Mouse (Mus musculus) liver, embryonic 11.5 days (tissue): Measurements from ENCODE around the gene Commd1. TPM values are rescaled to one million over a fixed set of nuclear protein-coding genes. Genes with fewer than 3 reads are reported as not detected.
A peak's percentile ranks its signal among the peaks of the same experiment; 100 is the strongest.

Experiments used
- ATAC-seq: fragments of 200-750 bp; cut with Nextera tagmentation; replicated peaks from 2 replicates; pipeline ENCODE4 v1.8.0; 2017; ENCODE audit warnings: moderate number of reproducible peaks, mild to moderate bottlenecking, moderate TSS enrichment, moderate library complexity; ENCODE audit not compliant: low FRiP score
- DNase-seq: peaks from one replicate; pipeline ENCODE4 v3.0.0-alpha.2; 2017; ENCODE audit warnings: low spot score
- H3K27ac ChIP-seq: fragments of 300-500 bp; sonication (generic); 2 replicates; pipeline ENCODE4 v1.5.1; 2014; ENCODE audit warnings: mild to moderate bottlenecking, low read depth, low read length, control low read depth
- H3K27me3 ChIP-seq: fragments of 300-500 bp; sonication (generic); replicated peaks from 2 replicates; pipeline ENCODE4 v1.6.1; 2014; ENCODE audit warnings: low read length, mixed read lengths; ENCODE audit not compliant: control insufficient read depth, insufficient read depth
- H3K36me3 ChIP-seq: fragments of 300-500 bp; sonication (generic); 2 replicates; pipeline ENCODE4 v1.6.1; 2014; ENCODE audit warnings: mild to moderate bottlenecking, low read length, moderate library complexity, mixed read lengths; ENCODE audit not compliant: control insufficient read depth, insufficient read depth
- H3K4me1 ChIP-seq: fragments of 300-500 bp; sonication (generic); replicated peaks from 2 replicates; pipeline ENCODE4 v1.6.1; 2014; ENCODE audit warnings: low read length, mixed read lengths; ENCODE audit not compliant: control insufficient read depth, insufficient read depth
- H3K4me2 ChIP-seq: fragments of 300-500 bp; sonication (generic); 2 replicates; pipeline ENCODE4 v1.6.1; 2014; ENCODE audit warnings: mild to moderate bottlenecking, control low read depth, moderate library complexity
- H3K4me3 ChIP-seq: fragments of 300-500 bp; sonication (generic); 2 replicates; pipeline ENCODE4 v1.5.1; 2014; ENCODE audit warnings: low read depth, low read length, control low read depth
- H3K9ac ChIP-seq: fragments of 300-500 bp; sonication (generic); 2 replicates; pipeline ENCODE4 v1.6.1; 2014; ENCODE audit warnings: low read depth, low read length, control low read depth
- H3K9me3 ChIP-seq: fragments of 300-500 bp; sonication (generic); 2 replicates; pipeline ENCODE4 v1.6.1; 2016; ENCODE audit warnings: low read length, inconsistent platforms, mixed read lengths; ENCODE audit not compliant: control insufficient read depth
- WGBS: fragments of 180-500 bp; shearing (Covaris S2); extraction: QIAGEN DNeasy Blood & Tissue Kit; methylation state at CpG from one replicate; pipeline ENCODE4 v1.1.7; 2014; 5-methylcytosine and 5-hydroxymethylcytosine counted together
- polyA plus RNA-seq: library from polyadenylated mRNA; unstranded; fragments of >200 nt; fragmentation: Nextera tagmentation; extraction: Ambion mirVana; gene quantifications from 2 replicates; pipeline ENCODE4 v1.2.1, GENCODE M21; 2014

Gene Commd1
- polyA plus RNA-seq, 1 experiment from 2014 or later, result 333 TPM

DNA sequence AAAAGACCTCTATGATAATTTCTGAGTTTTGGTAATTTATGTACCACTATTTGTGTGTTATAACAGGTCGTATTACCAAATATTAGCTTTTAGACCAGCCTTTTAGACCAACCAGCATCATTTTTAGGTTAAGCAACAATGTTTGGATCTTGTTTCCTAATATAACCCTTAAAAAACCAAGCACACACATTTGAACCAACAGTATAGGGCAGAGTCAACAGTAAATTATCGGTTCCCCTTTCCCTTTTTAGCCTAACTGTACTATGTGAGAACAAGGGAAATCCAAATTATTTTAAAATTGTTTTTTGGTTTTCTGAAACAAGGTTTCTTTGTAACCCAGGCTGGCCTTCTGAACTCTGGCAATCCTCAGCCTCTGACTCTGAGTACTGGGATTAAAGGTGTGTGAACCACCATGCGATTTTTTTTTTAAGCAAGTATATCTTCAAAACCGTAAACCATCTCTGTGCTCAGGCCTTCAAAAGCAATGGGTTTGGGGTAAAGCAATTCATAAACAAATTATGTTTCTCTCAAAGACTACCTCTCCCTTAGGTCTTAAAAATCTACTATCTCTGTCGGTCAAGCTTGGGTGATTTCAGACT, 125.0 kb downstream of the Commd1 start:
- no peaks in the 10 kb centered on the region; the same call in none of the 2 replicates for H3K27me3 ChIP-seq
- H3K4me2 ChIP-seq, result peak overlapping the region; percentile 98
- peak overlapping the region; percentile 84 for H3K4me3 ChIP-seq
- H3K9ac ChIP-seq, result no peak overlapping the region
- peaks cover 19% of the 10 kb centered on the region for H3K4me1 ChIP-seq
- WGBS, result 76% methylated on average over 5 of the region's 5 CpGs
- ATAC-seq (no peak), DNase-seq (no peak)
- H3K9me3 ChIP-seq, result no peaks in the 10 kb centered on the region
- H3K27ac ChIP-seq, result no peak overlapping the region
- no peaks in the 10 kb centered on the region for H3K36me3 ChIP-seq

GRCm38 (mm10) chr11:22856371-22856965, 125.7 kb downstream of the Commd1 start:
- no peak for ATAC-seq
- no peak for DNase-seq
- Histone ChIP-seq H3K4me3 (no peak overlapping the region), H3K9me3 (no peaks in the 10 kb centered on the region), H3K27ac (no peak overlapping the region), H3K4me2 (peak overlapping the region; percentile 98), H3K9ac (no peak overlapping the region), H3K4me1 (peaks cover 21% of the 10 kb centered on the region), H3K36me3 (no peaks in the 10 kb centered on the region), H3K27me3 (no peaks in the 10 kb centered on the region; the same call in none of the 2 replicates)
- WGBS, result 81% methylated on average over 3 of the region's 3 CpGs

- DNase-seq (no peak), ATAC-seq (no peak)
- H3K27ac ChIP-seq, result no peak overlapping the region
- no peak overlapping the region for H3K4me2 ChIP-seq
- H3K4me3 ChIP-seq, result no peak overlapping the region
- H3K27me3 ChIP-seq, result no peaks in the 10 kb centered on the region; the same call in 1 of the 2 replicates
- H3K4me1 ChIP-seq, result peaks cover 29% of the 10 kb centered on the region
- no peaks in the 10 kb centered on the region for H3K36me3 ChIP-seq
- no peak overlapping the region for H3K9ac ChIP-seq
- H3K9me3 ChIP-seq, result no peaks in the 10 kb centered on the region
- WGBS, result 62% methylated on average over 4 of the region's 4 CpGs
These were observed 127.6 kb downstream of the Commd1 start for GRCm38 (mm10) chr11:22854571-22854970.

DNA sequence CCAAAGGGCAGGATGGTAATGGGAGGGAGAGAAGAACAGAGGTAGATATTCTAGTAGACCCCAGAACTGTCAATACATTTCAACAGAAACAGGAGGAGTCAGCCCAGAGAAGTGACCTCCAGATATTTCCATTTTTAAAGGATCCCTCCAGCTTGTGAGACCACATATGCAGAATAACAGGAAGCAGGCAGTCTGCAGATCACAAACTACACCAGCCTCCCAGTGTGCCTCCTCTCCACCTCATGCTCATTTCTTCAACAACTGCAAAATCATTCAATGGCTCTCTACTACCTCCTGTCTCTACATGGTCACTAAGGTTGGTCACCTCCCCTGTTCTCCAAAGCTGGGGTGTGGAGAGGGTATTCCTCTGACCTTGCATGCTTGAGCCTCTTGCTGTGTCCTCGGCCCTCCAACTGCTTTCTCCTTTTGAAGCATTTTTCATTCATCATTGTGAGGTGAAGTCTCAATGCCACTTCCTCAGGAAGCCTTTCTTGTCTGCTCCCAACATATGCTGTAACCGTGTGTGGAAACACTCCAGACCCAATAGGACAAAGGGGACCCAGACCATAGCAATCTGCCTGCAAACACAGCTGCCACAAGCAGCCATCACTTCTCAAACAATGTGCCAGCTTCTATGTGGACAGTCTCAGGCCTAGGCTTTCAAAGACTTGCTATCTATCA, 128.6 kb downstream of the Commd1 start:
- H3K4me3 ChIP-seq, result no peak overlapping the region
- H3K9me3 ChIP-seq, result no peaks in the 10 kb centered on the region
- H3K4me2 ChIP-seq, result no peak overlapping the region
- DNase-seq (no peak), ATAC-seq (no peak)
- peaks cover 39% of the 10 kb centered on the region for H3K4me1 ChIP-seq
- 47% methylated on average over 2 of the region's 2 CpGs for WGBS
- no peak overlapping the region for H3K27ac ChIP-seq
- no peaks in the 10 kb centered on the region for H3K36me3 ChIP-seq
- H3K9ac ChIP-seq, result no peak overlapping the region
- H3K27me3 ChIP-seq, result no peaks in the 10 kb centered on the region; the same call in 1 of the 2 replicates

GRCm38 (mm10) chr11:22852510-22852909, 129.7 kb downstream of the Commd1 start:
- Histone ChIP-seq H3K9me3 (no peaks in the 10 kb centered on the region), H3K9ac (no peak overlapping the region), H3K4me1 (peaks cover 46% of the 10 kb centered on the region), H3K4me3 (no peak overlapping the region), H3K4me2 (no peak overlapping the region), H3K27me3 (no peaks in the 10 kb centered on the region; the same call in 1 of the 2 replicates), H3K27ac (no peak overlapping the region), H3K36me3 (no peaks in the 10 kb centered on the region)
- 57% methylated on average over 1 of the region's 1 CpGs for WGBS
- ATAC-seq (no peak), DNase-seq (no peak)

- Histone ChIP-seq H3K27me3 (no peaks in the 10 kb centered on the region), H3K36me3 (no peaks in the 10 kb centered on the region), H3K4me3 (no peak overlapping the region), H3K9ac (no peak overlapping the region), H3K4me2 (no peak overlapping the region), H3K27ac (no peak overlapping the region), H3K9me3 (no peaks in the 10 kb centered on the region), H3K4me1 (peaks cover 57% of the 10 kb centered on the region)
- ATAC-seq (no peak), DNase-seq (no peak)
- 34% methylated on average over 4 of the region's 4 CpGs for WGBS
These were observed 130.8 kb downstream of the Commd1 start for GRCm38 (mm10) chr11:22851416-22851815.

GRCm38 (mm10) chr11:22850077-22850476, 132.1 kb downstream of the Commd1 start:
- no peak overlapping the region for H3K9ac ChIP-seq
- H3K27me3 ChIP-seq, result no peaks in the 10 kb centered on the region
- WGBS, result 61% methylated on average over 4 of the region's 4 CpGs

GRCm38 (mm10) chr11:22848649-22849195, 133.5 kb downstream of the Commd1 start:
- 55% methylated on average over 5 of the region's 5 CpGs for WGBS
- Histone ChIP-seq H3K4me2 (peak overlapping the region; percentile 30), H3K4me1 (peaks cover 77% of the 10 kb centered on the region), H3K27me3 (no peaks in the 10 kb centered on the region), H3K27ac (peak overlapping the region; percentile 50; the same call in 1 of the 2 replicates), H3K4me3 (no peak overlapping the region), H3K9ac (no peak overlapping the region), H3K9me3 (no peaks in the 10 kb centered on the region), H3K36me3 (no peaks in the 10 kb centered on the region)
- no peak for ATAC-seq
- DNase-seq, result no peak

More at GRCm38 (mm10) chr11:22850077-22850476, 132.1 kb downstream of the Commd1 start:
- DNase-seq, result no peak
- H3K4me3 ChIP-seq, result no peak overlapping the region
- H3K4me1 ChIP-seq, result peaks cover 71% of the 10 kb centered on the region
- no peak overlapping the region; the same call in 1 of the 2 replicates for H3K4me2 ChIP-seq
- ATAC-seq, result no peak
- no peaks in the 10 kb centered on the region for H3K36me3 ChIP-seq
- H3K27ac ChIP-seq, result 0 out of 2 replicates have a peak overlapping the region, but pooled peaks have one; percentile 27
- no peaks in the 10 kb centered on the region for H3K9me3 ChIP-seq
